Mouse (Mus musculus) lung, embryonic 15.5 days (tissue): ENCODE data around the gene Cln3. TPM values are rescaled to one million over a fixed set of nuclear protein-coding genes. Genes with fewer than 3 reads are reported as not detected.

Experiments used
- ATAC-seq: fragments of 200-750 bp; cut with Nextera tagmentation; 2 replicates; pipeline ENCODE4 v1.8.0; 2017; ENCODE audit warnings: moderate number of reproducible peaks, borderline replicate concordance; ENCODE audit not compliant: low FRiP score, low TSS enrichment; ENCODE audit errors: extremely low read depth
- H3K27ac ChIP-seq: fragments of 300-500 bp; sonication (generic); 2 replicates; pipeline ENCODE4 v1.5.1; 2015; ENCODE audit warnings: moderate library complexity, mild to moderate bottlenecking, inconsistent platforms
- H3K27me3 ChIP-seq: fragments of 300-500 bp; sonication (generic); 2 replicates; pipeline ENCODE4 v1.6.1; 2015; ENCODE audit warnings: inconsistent platforms
- H3K36me3 ChIP-seq: fragments of 300-500 bp; sonication (generic); 2 replicates; pipeline ENCODE4 v1.6.1; 2015; ENCODE audit warnings: inconsistent platforms
- H3K4me1 ChIP-seq: fragments of 300-500 bp; sonication (generic); 2 replicates; pipeline ENCODE4 v1.6.1; 2015; ENCODE audit warnings: inconsistent platforms
- H3K4me2 ChIP-seq: fragments of 300-500 bp; sonication (generic); 2 replicates; pipeline ENCODE4 v1.6.1; 2015; ENCODE audit warnings: inconsistent platforms, mild to moderate bottlenecking, moderate library complexity
- H3K4me3 ChIP-seq: fragments of 300-500 bp; sonication (generic); 2 replicates; pipeline ENCODE4 v1.5.1; 2015; ENCODE audit warnings: mild to moderate bottlenecking, inconsistent platforms
- H3K9ac ChIP-seq: fragments of 300-500 bp; sonication (generic); 2 replicates; pipeline ENCODE4 v1.6.1; 2015; ENCODE audit warnings: inconsistent platforms
- H3K9me3 ChIP-seq: fragments of 300-500 bp; sonication (generic); 2 replicates; pipeline ENCODE4 v1.6.1; 2016; ENCODE audit warnings: inconsistent platforms
- WGBS: fragments of 180-500 bp; shearing (Covaris S2); methylation state at CpG from one replicate; pipeline ENCODE4 v1.1.7; 2015; 5-methylcytosine and 5-hydroxymethylcytosine counted together
- microRNA-seq: library from miRNA; unstranded; fragments of <30 nt; microRNA quantifications from one replicate; pipeline ENCODE4, GENCODE M21; 2016
- polyA plus RNA-seq: library from polyadenylated mRNA; unstranded; fragments of >200 nt; fragmentation: Nextera tagmentation; extraction: Ambion mirVana; gene quantifications from 2 replicates; pipeline ENCODE4 v1.2.1, GENCODE M21; 2015

Gene Cln3
- polyA plus RNA-seq, 1 experiment from 2014 or later: 27.9 TPM

DNA sequence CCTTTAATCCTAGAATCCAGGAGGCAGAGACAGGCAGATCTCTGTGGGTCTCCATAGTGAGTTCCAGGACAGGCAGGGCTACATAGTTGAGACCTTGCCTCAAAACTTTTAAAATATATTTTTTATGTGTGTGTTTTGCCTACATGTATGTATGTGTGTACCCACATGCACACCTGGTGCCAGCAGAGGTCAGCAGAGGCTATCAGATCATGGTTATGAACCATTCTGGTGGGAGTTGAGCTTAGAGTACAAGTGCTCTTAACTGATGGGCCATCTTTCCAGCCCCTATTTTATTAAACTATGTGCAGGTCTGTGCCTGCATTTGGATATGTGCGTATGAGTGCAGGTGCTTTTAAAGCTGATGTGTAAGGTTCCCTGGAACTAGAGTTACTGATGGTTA, 30.8 kb downstream of the Cln3 start:
- H3K4me1 ChIP-seq: no peaks in the 10 kb centered on the region
- H3K27me3 ChIP-seq: no peaks in the 10 kb centered on the region
- peaks cover 94% of the 10 kb centered on the region for H3K36me3 ChIP-seq
- no peak for ATAC-seq
- H3K9ac ChIP-seq: no peak overlapping the region
- H3K4me2 ChIP-seq: no peak overlapping the region
- WGBS: 93% methylated on average over 1 of the region's 1 CpGs
- no peaks in the 10 kb centered on the region for H3K9me3 ChIP-seq
- H3K27ac ChIP-seq: no peak overlapping the region
- H3K4me3 ChIP-seq: no peak overlapping the region

DNA sequence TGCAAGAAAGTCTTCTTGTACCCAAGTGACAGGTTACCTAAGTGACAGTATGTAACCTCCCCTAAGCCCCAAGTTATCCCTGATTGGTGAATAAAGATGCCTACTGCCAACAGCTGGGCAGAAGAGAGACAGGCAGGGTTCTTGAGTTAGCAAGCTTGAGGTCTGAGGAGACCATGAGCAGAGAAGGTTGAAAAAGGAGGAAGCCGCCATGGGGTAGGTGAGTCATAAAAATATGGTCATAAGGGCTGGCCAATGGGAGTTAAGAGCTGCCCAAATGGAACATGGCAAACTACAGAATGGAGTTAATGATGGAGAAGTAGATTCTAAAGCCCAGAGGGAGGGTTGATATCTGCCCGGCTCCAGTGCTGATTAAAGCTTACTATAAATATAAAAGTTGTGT, 40.0 kb downstream of the Cln3 start:
- Histone ChIP-seq H3K4me3 (no peak overlapping the region), H3K9me3 (no peaks in the 10 kb centered on the region), H3K4me1 (no peaks in the 10 kb centered on the region), H3K36me3 (peaks cover 61% of the 10 kb centered on the region), H3K4me2 (no peak overlapping the region), H3K9ac (no peak overlapping the region), H3K27ac (no peak overlapping the region), H3K27me3 (no peaks in the 10 kb centered on the region)
- 85% methylated on average over 2 of the region's 2 CpGs for WGBS
- ATAC-seq: no peak

DNA sequence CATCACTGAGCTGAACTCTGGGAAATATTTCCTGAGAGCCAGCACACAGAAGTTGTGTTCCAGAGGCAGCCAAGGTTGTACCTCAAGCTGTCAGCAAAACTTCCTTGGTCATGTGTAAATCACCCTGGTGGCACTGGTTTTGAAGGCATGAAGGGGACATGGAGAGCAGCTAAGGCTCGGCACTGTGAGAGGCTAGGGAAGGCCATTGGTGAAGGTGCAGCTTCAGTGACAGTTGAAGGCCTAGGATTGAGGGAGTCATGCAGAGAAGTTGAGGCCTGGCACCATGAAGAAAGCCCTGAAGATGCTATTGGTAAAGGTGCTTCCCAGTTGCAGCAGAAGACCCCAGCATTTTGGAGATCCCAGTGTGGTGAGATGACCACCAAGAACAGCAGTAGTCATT, 44.0 kb downstream of the Cln3 start:
- H3K4me1 ChIP-seq: no peaks in the 10 kb centered on the region
- peaks cover 6% of the 10 kb centered on the region for H3K27me3 ChIP-seq
- 88% methylated on average over 1 of the region's 1 CpGs for WGBS
- H3K36me3 ChIP-seq: peaks cover 23% of the 10 kb centered on the region
- no peak overlapping the region for H3K4me2 ChIP-seq
- no peak overlapping the region for H3K4me3 ChIP-seq
- H3K9ac ChIP-seq: no peak overlapping the region
- ATAC-seq: no peak
- H3K9me3 ChIP-seq: no peaks in the 10 kb centered on the region
- no peak overlapping the region for H3K27ac ChIP-seq

DNA sequence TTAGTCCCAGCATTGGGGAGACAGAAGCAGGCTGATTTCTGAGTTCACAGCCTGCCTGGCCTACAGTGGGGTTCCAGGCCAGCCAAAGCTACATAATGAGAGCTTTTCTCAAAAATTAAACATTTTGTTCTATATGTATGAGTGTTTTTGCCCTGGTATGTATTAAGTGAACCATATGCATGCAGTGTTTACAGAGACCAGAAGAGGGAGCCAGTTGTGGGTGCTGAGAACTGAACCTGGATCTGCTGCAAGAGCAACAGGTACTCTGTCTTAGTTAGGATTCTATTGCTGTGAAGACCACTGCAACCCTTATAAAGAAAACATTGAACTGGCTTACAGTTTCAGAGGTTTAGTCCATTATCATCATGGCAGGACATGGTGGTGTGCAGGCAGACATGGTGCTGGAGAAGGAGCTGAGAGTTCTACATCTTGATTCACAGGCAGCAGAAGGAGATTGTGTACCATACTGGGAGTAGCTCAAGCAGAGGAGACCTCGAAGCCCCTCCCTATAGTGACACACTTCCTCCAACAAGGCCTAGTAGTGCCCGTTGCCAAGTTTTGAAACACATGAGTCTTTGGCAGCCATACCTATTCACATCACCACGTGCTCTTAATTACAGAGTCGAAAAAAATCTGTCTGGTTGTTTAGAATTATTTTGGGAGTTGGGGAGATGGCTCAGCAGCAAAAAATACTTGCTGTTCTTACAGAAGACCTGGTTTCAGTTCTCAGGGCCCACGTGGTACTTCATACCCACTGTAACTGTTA, 47.6 kb downstream of the Cln3 start:
- peaks cover 20% of the 10 kb centered on the region for H3K27me3 ChIP-seq
- H3K9me3 ChIP-seq: no peaks in the 10 kb centered on the region
- H3K4me1 ChIP-seq: peaks cover 3% of the 10 kb centered on the region; the same call in 1 of the 2 replicates
- H3K4me3 ChIP-seq: no peak overlapping the region
- no peak overlapping the region for H3K27ac ChIP-seq
- ATAC-seq: no peak
- WGBS: 66% methylated on average over 5 of the region's 5 CpGs
- no peaks in the 10 kb centered on the region for H3K36me3 ChIP-seq
- no peak overlapping the region for H3K4me2 ChIP-seq
- H3K9ac ChIP-seq: no peak overlapping the region

DNA sequence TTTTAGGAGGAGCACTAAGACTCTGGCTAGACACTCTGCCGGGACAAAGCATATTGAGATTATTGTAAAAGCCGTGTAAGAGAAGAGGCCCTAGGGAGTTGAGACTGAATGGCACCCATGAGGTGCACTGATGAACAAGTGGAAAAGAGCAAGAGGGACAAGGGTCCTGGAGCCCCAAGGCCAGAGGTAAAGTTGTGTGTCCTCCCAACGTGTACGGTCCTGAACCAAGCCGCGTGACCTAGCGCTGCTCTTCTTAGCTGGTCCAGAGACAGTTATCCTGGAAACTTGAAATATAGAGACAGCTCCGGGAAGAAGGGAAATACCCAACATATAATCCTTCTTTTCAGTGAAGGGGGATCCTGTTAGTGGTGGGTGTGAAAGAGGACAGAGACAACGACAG, 49.2 kb downstream of the Cln3 start:
- no peak overlapping the region for H3K9ac ChIP-seq
- no peaks in the 10 kb centered on the region for H3K9me3 ChIP-seq
- ATAC-seq: no peak
- WGBS: 59% methylated on average over 9 of the region's 9 CpGs
- H3K36me3 ChIP-seq: no peaks in the 10 kb centered on the region
- H3K4me2 ChIP-seq: peak overlapping the region; percentile 89
- no peak overlapping the region for H3K27ac ChIP-seq
- peaks cover 3% of the 10 kb centered on the region; the same call in 1 of the 2 replicates for H3K4me1 ChIP-seq
- H3K4me3 ChIP-seq: no peak overlapping the region
- H3K27me3 ChIP-seq: peaks cover 20% of the 10 kb centered on the region

DNA sequence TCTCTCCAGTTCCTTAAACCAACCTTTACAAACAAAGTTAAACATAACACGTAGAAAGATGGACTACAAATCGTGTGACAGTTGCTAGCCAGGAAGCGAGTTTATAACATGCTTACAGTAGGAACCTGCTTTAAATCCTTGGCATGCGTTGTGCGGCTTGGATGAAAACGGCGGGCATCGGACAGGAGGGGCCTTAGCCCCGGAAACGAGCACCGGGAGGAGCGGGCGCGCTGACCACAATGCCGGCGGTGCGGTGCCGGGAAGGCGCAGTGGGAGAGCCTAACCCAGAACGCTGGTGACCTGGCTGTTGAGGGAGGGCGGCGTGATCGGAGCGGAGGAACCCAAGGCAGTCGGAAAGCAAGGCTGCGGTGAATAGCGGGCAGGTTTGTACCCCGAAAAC, 49.9 kb downstream of the Cln3 start:
- H3K9ac ChIP-seq: peak overlapping the region; percentile 46
- WGBS: under 1% methylated on average over 28 of the region's 28 CpGs
- H3K4me1 ChIP-seq: peaks cover 3% of the 10 kb centered on the region; the same call in 1 of the 2 replicates
- no peak for ATAC-seq
- no peaks in the 10 kb centered on the region for H3K9me3 ChIP-seq
- peak overlapping the region; percentile 89 for H3K4me2 ChIP-seq
- H3K27me3 ChIP-seq: peaks cover 20% of the 10 kb centered on the region
- peak overlapping the region; percentile 43 for H3K4me3 ChIP-seq
- no peak overlapping the region for H3K27ac ChIP-seq
- no peaks in the 10 kb centered on the region for H3K36me3 ChIP-seq

GRCm38 (mm10) chr7:126533434-126533833, 52.2 kb downstream of the Cln3 start:
- Histone ChIP-seq H3K4me3 (no peak overlapping the region), H3K27me3 (peaks cover 20% of the 10 kb centered on the region), H3K4me2 (no peak overlapping the region), H3K4me1 (peaks cover 3% of the 10 kb centered on the region; the same call in 1 of the 2 replicates), H3K9me3 (no peaks in the 10 kb centered on the region), H3K36me3 (no peaks in the 10 kb centered on the region), H3K27ac (no peak overlapping the region), H3K9ac (no peak overlapping the region)
- no peak for ATAC-seq
- WGBS: 65% methylated on average over 1 of the region's 1 CpGs

DNA sequence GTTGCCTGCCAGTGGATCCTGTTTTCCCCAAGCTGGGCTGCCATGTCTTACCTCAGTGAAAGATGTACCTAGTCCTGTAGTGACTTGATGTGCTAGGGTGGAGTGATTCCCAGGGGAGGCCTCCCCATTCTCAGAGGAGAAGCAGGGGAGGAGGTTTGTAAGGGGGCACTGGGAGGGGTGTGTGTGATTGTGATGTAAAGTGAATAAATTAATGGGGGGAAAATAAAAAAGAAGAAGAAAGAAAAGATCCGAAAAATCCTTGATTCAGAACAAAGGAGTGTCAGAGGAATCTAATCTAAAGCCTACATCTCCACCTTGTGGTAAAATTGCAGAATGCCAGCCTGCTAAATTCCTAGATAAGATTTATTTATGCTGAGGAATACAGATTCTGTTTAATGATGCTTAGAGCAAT, 57.4 kb downstream of the Cln3 start:
- Histone ChIP-seq H3K4me3 (no peak overlapping the region), H3K9me3 (no peaks in the 10 kb centered on the region), H3K27me3 (no peaks in the 10 kb centered on the region), H3K4me1 (0 out of 2 replicates have a peak, but pooled peaks cover 2% of the 10 kb centered on the region), H3K4me2 (no peak overlapping the region), H3K36me3 (no peaks in the 10 kb centered on the region), H3K9ac (no peak overlapping the region), H3K27ac (no peak overlapping the region)
- no peak for ATAC-seq
- WGBS: 3% methylated on average over 1 of the region's 1 CpGs

- WGBS: 72% methylated on average over 3 of the region's 3 CpGs
Measured at GRCm38 (mm10) chr7:126523316-126523715, 62.3 kb downstream of the Cln3 start.

More at GRCm38 (mm10) chr7:126523316-126523715, 62.3 kb downstream of the Cln3 start:
- H3K9me3 ChIP-seq: no peaks in the 10 kb centered on the region
- no peak overlapping the region for H3K4me2 ChIP-seq
- no peak overlapping the region for H3K9ac ChIP-seq
- H3K4me3 ChIP-seq: no peak overlapping the region
- ATAC-seq: no peak
- no peak overlapping the region for H3K27ac ChIP-seq
- H3K4me1 ChIP-seq: 0 out of 2 replicates have a peak, but pooled peaks cover 2% of the 10 kb centered on the region
- no peaks in the 10 kb centered on the region for H3K27me3 ChIP-seq
- H3K36me3 ChIP-seq: no peaks in the 10 kb centered on the region

Small RNAs within 50 kb of the gene (microRNA-seq; reads per million reads assigned to microRNA genes)
- not detected for gene Mir7059

Other genes with a start within 250 kb of the Cln3 start
- gene Lat, start 216.2 kb downstream of the Cln3 start, polyA plus RNA-seq: 2.4 and 9.0 TPM in 2 replicates
- gene Spns1, start 208.4 kb downstream of the Cln3 start, polyA plus RNA-seq: 52.3 and 53.2 TPM in 2 replicates
- gene Nfatc2ip, start 189.1 kb downstream of the Cln3 start, polyA plus RNA-seq: 3.1 and 3.3 TPM in 2 replicates
- gene Cd19, start 170.9 kb downstream of the Cln3 start, polyA plus RNA-seq: not detected in 2 replicates
- gene Rabep2, start 157.1 kb downstream of the Cln3 start, polyA plus RNA-seq: 35.4 and 37.6 TPM in 2 replicates
- gene Atp2a1, start 122.7 kb downstream of the Cln3 start, polyA plus RNA-seq: 1.3 and 2.8 TPM in 2 replicates
- gene Sh2b1, start 110.4 kb downstream of the Cln3 start, polyA plus RNA-seq: 45.6 and 46.8 TPM in 2 replicates
- 125 and 127 TPM in 2 replicates for gene Tufm, start 98.5 kb downstream of the Cln3 start, polyA plus RNA-seq
- 47.7 and 54.1 TPM in 2 replicates for gene Atxn2l, start 82.4 kb downstream of the Cln3 start, polyA plus RNA-seq
- 176 and 186 TPM in 2 replicates for gene Eif3c, start 19.4 kb downstream of the Cln3 start, polyA plus RNA-seq
- gene Apobr, start 875 bp downstream of the Cln3 start, polyA plus RNA-seq: 1.1 and 1.5 TPM in 2 replicates
- not detected in 2 replicates for gene Il27, start 9.1 kb upstream of the Cln3 start, polyA plus RNA-seq
- 23.4 and 30.0 TPM in 2 replicates for gene Nupr1, start 45.0 kb upstream of the Cln3 start, polyA plus RNA-seq
- gene Sgf29, start 63.5 kb upstream of the Cln3 start, polyA plus RNA-seq: 47.3 and 54.9 TPM in 2 replicates
- 5.9 and 6.8 TPM in 2 replicates for gene Sult1a1, start 90.6 kb upstream of the Cln3 start, polyA plus RNA-seq
- gene Bola2, start 109.6 kb upstream of the Cln3 start, polyA plus RNA-seq: 105 and 119 TPM in 2 replicates
- 9.9 and 11.5 TPM in 2 replicates for gene Slx1b, start 110.0 kb upstream of the Cln3 start, polyA plus RNA-seq
- gene Coro1a, start 122.0 kb upstream of the Cln3 start, polyA plus RNA-seq: 36.0 and 58.1 TPM in 2 replicates
- gene Mapk3, start 173.8 kb upstream of the Cln3 start, polyA plus RNA-seq: 132 and 135 TPM in 2 replicates
- gene Gdpd3, start 180.5 kb upstream of the Cln3 start, polyA plus RNA-seq: 2.5 and 2.8 TPM in 2 replicates
- 90.3 and 96.2 TPM in 2 replicates for gene Ypel3, start 191.1 kb upstream of the Cln3 start, polyA plus RNA-seq
- 0.26 and 0.51 TPM in 2 replicates for gene Tbx6, start 195.7 kb upstream of the Cln3 start, polyA plus RNA-seq
- gene Ppp4c, start 206.7 kb upstream of the Cln3 start, polyA plus RNA-seq: 260 and 262 TPM in 2 replicates
- gene Fam57b, start 211.9 kb upstream of the Cln3 start, polyA plus RNA-seq: 0.10 and 0.19 TPM in 2 replicates
- gene 4930451I11Rik, start 245.8 kb upstream of the Cln3 start, polyA plus RNA-seq: not detected in 2 replicates